Mouse (Mus musculus) C2C12 (cell line): ENCODE results near the gene Cacna2d3.

Experiments used
- CEBPB ChIP-seq: IDR thresholded peaks from one replicate; pipeline ENCODE4 v1.6.1; 2011; ENCODE audit warnings: low read depth, mild to moderate bottlenecking, control low read depth, moderate library complexity
- CTCF ChIP-seq: IDR thresholded peaks from one replicate; pipeline ENCODE4 v1.5.1; 2011; ENCODE audit not compliant: control insufficient read depth, insufficient read depth, insufficient read length
- USF1 ChIP-seq: IDR thresholded peaks from one replicate; pipeline ENCODE4 v1.6.1; 2011; ENCODE audit warnings: low read depth, mild to moderate bottlenecking, control low read depth, moderate library complexity

- no peak for TF ChIP-seq CTCF
- no peak for TF ChIP-seq CEBPB
- TF ChIP-seq USF1 = no peak
These were observed 537.9 kb downstream of the Cacna2d3 start for GRCm38 (mm10) chr14:29183730-29184129.
